ENCODE assay signal across 10 mouse cellular contexts in genomic region chr1:135668331-135668730, GRCm38 (mm10). TPM values are rescaled to one million over a fixed set of nuclear protein-coding genes. Genes with fewer than 3 reads are reported as not detected.
A peak's percentile ranks its signal among the peaks of the same experiment; 100 is the strongest.
DNase-seq lines count a peak whose midpoint lies in the region; ATAC-seq and TF ChIP-seq lines count a peak whose summit lies in the region.
"Had no signal": no experiment of that assay in that cellular context is flagged by ENCODE, and none has a peak within 500 bp of the region (broad histone marks: within the 10 kb centered on the region; RNA-seq: fewer than 3 reads in every experiment).

No protein-coding gene starts in this region.

- no peaks in the 10 kb centered on the region for H3K36me3 ChIP-seq in liver, postnatal 0 days (replicated peaks; ENCODE audit: insufficient read depth, low read length)
- H3K36me3 ChIP-seq: liver, embryonic 15.5 days had no signal

- H3K4me2 ChIP-seq in liver, postnatal 0 days (ENCODE audit: low read depth, low read length), result no peak overlapping the region
- H3K4me2 ChIP-seq: liver, embryonic 15.5 days had no signal

- peaks cover 3% of the 10 kb centered on the region; the same call in 1 of the 2 replicates for H3K4me1 ChIP-seq in liver, postnatal 0 days (ENCODE audit: insufficient read depth)

- peak; percentile 64 for DNase-seq in gastrocnemius, adult 18-20 months (ENCODE audit: low spot score)
- DNase-seq in gastrocnemius, postnatal 10 days, result no peak
- peak; percentile 74 for DNase-seq in 3134 (ENCODE audit: extremely low read depth, insufficient read length, low spot score)
- DNase-seq in adrenal gland, postnatal 36 days, result peak; percentile 70 to 71
- peak; percentile 33 for DNase-seq in heart, postnatal 4 days
- no peak for DNase-seq in liver, postnatal 0 days
- DNase-seq in right cerebral cortex, postnatal 14 days, result no peak
- DNase-seq: kidney, postnatal 14 days had no signal

- no peak for TF ChIP-seq CTCF in liver, postnatal 0 days (IDR thresholded peaks at IDR 0.05; ENCODE audit: low read depth)

- H3K4me3 ChIP-seq in liver, postnatal 0 days (ENCODE audit: low read depth, low read length), result no peak overlapping the region
- H3K4me3 ChIP-seq: liver, embryonic 15.5 days had no signal

- 84% methylated on average over 3 of the region's 3 CpGs for WGBS in liver, postnatal 0 days (ENCODE audit: insufficient replicate concordance)

- H3K9me3 ChIP-seq in liver, postnatal 0 days (ENCODE audit: low read length), result no peaks in the 10 kb centered on the region
- H3K9me3 ChIP-seq: liver, embryonic 15.5 days had no signal

- no peak overlapping the region for H3K27ac ChIP-seq in liver, postnatal 0 days (ENCODE audit: low read depth)
- H3K27ac ChIP-seq: liver, embryonic 15.5 days had no signal

- no peak for TF ChIP-seq EP300 in liver, postnatal 0 days (IDR thresholded peaks at IDR 0.05; ENCODE audit: low read depth)

- H3K9ac ChIP-seq in liver, postnatal 0 days (replicated peaks), result no peak overlapping the region
- H3K9ac ChIP-seq: liver, embryonic 15.5 days had no signal

- no peak for ATAC-seq in liver, postnatal 0 days
- no peak for ATAC-seq in activated CD4-positive, CD25-positive, alpha-beta regulatory T cell, adult 4 months

- H3K27me3 ChIP-seq in liver, postnatal 0 days (ENCODE audit: insufficient read depth, low read length), result no peaks in the 10 kb centered on the region
- H3K27me3 ChIP-seq: liver, embryonic 15.5 days had no signal

RNA-seq across cellular contexts. Expression of gene Csrp1, which starts 51.5 kb away (rescaled TPM):
- total RNA-seq in gastrocnemius, adult 18-20 months (2021), result 10 to 100 TPM; 21.6 to 31.7 TPM
- 10 to 100 TPM; 63.5 to 70.3 TPM for total RNA-seq in gastrocnemius, postnatal 10 days (2021)
- total RNA-seq in adrenal gland, postnatal 36 days (2021), result 10 to 100 TPM; 73.3 to 99.3 TPM
- 100 to 1,000 TPM; 262 to 267 TPM for total RNA-seq in heart, postnatal 4 days (2021)
- polyA plus RNA-seq in liver, postnatal 0 days (2015; fragmentation: Nextera tagmentation; extraction: Ambion mirVana), result 23.5 and 25.9 TPM in 2 replicates
- 10 to 100 TPM; 14.5 to 35.2 TPM for polyA plus RNA-seq in activated CD4-positive, CD25-positive, alpha-beta regulatory T cell, adult 4 months (2017; shearing (Covaris generic))

Comparison
In these comparisons a context has a peak if more than half of its experiments do, and no peak if none do; other contexts are left out.
1. DNase-seq: peak in gastrocnemius, adult 18-20 months (single experiment), 3134 (single experiment), adrenal gland, postnatal 36 days (2 of 2) and heart, postnatal 4 days (single experiment); none in gastrocnemius, postnatal 10 days (single experiment), liver, postnatal 0 days (single experiment) and right cerebral cortex, postnatal 14 days (single experiment).